Mouse (Mus musculus) midbrain, embryonic 14.5 days (tissue): ENCODE data around the gene Emc8. TPM values are rescaled to one million over a fixed set of nuclear protein-coding genes. Genes with fewer than 3 reads are reported as not detected.

Source experiments
- ATAC-seq: fragments of 200-750 bp; cut with Nextera tagmentation; 2 replicates; pipeline ENCODE4 v1.8.0; 2017; ENCODE audit warnings: moderate number of reproducible peaks, moderate library complexity; ENCODE audit not compliant: low FRiP score, low TSS enrichment
- DNase-seq: peaks from one replicate; pipeline ENCODE4 v3.0.0-alpha.2; 2015
- H3K27ac ChIP-seq: fragments of 300-500 bp; sonication (generic); replicated peaks from 2 replicates; pipeline ENCODE4 v1.5.1; 2014; ENCODE audit warnings: mild to moderate bottlenecking, low read depth, low read length, moderate library complexity
- H3K27me3 ChIP-seq: fragments of 300-500 bp; sonication (generic); 2 replicates; pipeline ENCODE4 v1.6.1; 2014; ENCODE audit warnings: low read length, control low read depth, mixed read lengths; ENCODE audit not compliant: control insufficient read depth, insufficient read depth
- H3K36me3 ChIP-seq: fragments of 300-500 bp; sonication (generic); 2 replicates; pipeline ENCODE4 v1.6.1; 2014; ENCODE audit warnings: low read length, control low read depth; ENCODE audit not compliant: control insufficient read depth, insufficient read depth
- H3K4me1 ChIP-seq: fragments of 300-500 bp; sonication (generic); 2 replicates; pipeline ENCODE4 v1.6.1; 2014; ENCODE audit warnings: mild to moderate bottlenecking, antibody characterized with exemption, low read length, control low read depth; ENCODE audit not compliant: control insufficient read depth, insufficient read depth
- H3K4me2 ChIP-seq: fragments of 300-500 bp; sonication (generic); 2 replicates; pipeline ENCODE4 v1.6.1; 2014; ENCODE audit warnings: mild to moderate bottlenecking, low read length, moderate library complexity
- H3K4me3 ChIP-seq: fragments of 300-500 bp; sonication (generic); replicated peaks from 2 replicates; pipeline ENCODE4 v1.5.1; 2014; ENCODE audit warnings: low read depth, low read length
- H3K9ac ChIP-seq: fragments of 300-500 bp; sonication (generic); replicated peaks from 2 replicates; pipeline ENCODE4 v1.6.1; 2014; ENCODE audit warnings: mild to moderate bottlenecking, low read length, moderate library complexity
- H3K9me3 ChIP-seq: fragments of 300-500 bp; sonication (generic); 2 replicates; pipeline ENCODE4 v1.6.1; 2016; ENCODE audit warnings: low read length, control low read depth, mixed read lengths; ENCODE audit not compliant: control insufficient read depth
- WGBS: fragments of 180-500 bp; shearing (Covaris S2); extraction: QIAGEN DNeasy Blood & Tissue Kit; methylation state at CpG from one replicate; pipeline ENCODE4 v1.1.7; 2014; 5-methylcytosine and 5-hydroxymethylcytosine counted together
- polyA plus RNA-seq: library from polyadenylated mRNA; unstranded; fragments of >200 nt; fragmentation: Nextera tagmentation; extraction: Ambion mirVana; gene quantifications from 2 replicates; pipeline ENCODE4 v1.2.1, GENCODE M21; 2014

Emc8 gene
- polyA plus RNA-seq, 1 experiment from 2014 or later, result 142 TPM

GRCm38 (mm10) chr8:120699565-120699964 lies 31.2 kb upstream of the Emc8 start:
- H3K27me3 ChIP-seq, result no peaks in the 10 kb centered on the region
- H3K4me3 ChIP-seq, result no peak overlapping the region
- no peak overlapping the region for H3K4me2 ChIP-seq
- WGBS, result 66% methylated on average over 2 of the region's 2 CpGs
- ATAC-seq (no peak), DNase-seq (no peak)
- H3K27ac ChIP-seq, result no peak overlapping the region
- H3K9ac ChIP-seq, result no peak overlapping the region
- H3K9me3 ChIP-seq, result no peaks in the 10 kb centered on the region
- no peaks in the 10 kb centered on the region for H3K4me1 ChIP-seq
- no peaks in the 10 kb centered on the region for H3K36me3 ChIP-seq

DNA sequence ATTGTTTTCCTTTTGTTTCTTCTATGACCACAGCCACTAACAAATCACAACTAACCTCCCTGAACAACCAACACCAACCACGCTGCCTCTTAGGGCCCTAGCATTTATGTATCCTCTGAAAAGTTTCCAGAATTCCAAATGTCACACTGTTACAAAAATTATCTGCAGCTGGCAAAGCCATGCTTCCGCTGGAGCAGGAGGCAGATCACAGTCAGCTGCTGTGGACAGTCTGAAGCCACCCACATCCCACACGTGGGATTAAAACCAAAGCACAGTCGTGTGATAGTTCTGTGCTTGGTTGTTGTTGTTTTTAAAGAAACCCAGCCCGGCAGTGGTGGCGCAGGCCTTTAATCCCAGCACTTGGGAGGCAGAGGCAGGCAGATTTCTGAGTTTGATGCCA lies 30.7 kb upstream of the Emc8 start:
- no peak for ATAC-seq
- 83% methylated on average over 6 of the region's 6 CpGs for WGBS
- Histone ChIP-seq H3K4me3 (no peak overlapping the region), H3K9me3 (no peaks in the 10 kb centered on the region), H3K27me3 (no peaks in the 10 kb centered on the region), H3K36me3 (no peaks in the 10 kb centered on the region), H3K27ac (no peak overlapping the region), H3K4me2 (no peak overlapping the region), H3K4me1 (no peaks in the 10 kb centered on the region), H3K9ac (no peak overlapping the region)
- no peak for DNase-seq

DNA sequence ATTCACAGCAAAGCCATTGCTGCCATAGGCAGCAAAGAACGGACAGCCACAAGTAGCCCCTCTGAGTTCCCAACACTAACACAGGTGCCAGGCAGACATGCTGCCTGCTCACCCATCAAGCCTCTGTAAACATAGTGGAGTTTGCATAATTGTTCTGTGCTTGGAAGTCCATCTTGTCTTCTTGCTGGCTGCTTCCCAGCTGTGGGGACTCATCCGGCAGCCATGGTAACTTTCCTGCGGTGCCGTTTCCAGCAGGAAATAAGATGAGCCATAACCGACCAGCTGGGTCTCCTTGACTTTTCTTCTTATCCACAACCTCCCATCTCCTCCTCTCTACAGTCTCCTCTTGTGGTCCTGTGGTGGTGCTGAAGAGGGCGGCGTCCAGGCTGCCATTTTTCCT lies 30.1 kb upstream of the Emc8 start:
- H3K27ac ChIP-seq, result no peak overlapping the region
- H3K9ac ChIP-seq, result no peak overlapping the region
- H3K36me3 ChIP-seq, result no peaks in the 10 kb centered on the region
- H3K9me3 ChIP-seq, result no peaks in the 10 kb centered on the region
- H3K4me2 ChIP-seq, result no peak overlapping the region
- ATAC-seq (no peak), DNase-seq (no peak)
- H3K27me3 ChIP-seq, result no peaks in the 10 kb centered on the region
- no peak overlapping the region for H3K4me3 ChIP-seq
- H3K4me1 ChIP-seq, result no peaks in the 10 kb centered on the region
- WGBS, result 91% methylated on average over 7 of the region's 7 CpGs

- Histone ChIP-seq H3K27ac (no peak overlapping the region), H3K4me2 (no peak overlapping the region), H3K4me1 (no peaks in the 10 kb centered on the region), H3K4me3 (no peak overlapping the region), H3K9me3 (no peaks in the 10 kb centered on the region), H3K36me3 (no peaks in the 10 kb centered on the region), H3K9ac (no peak overlapping the region), H3K27me3 (no peaks in the 10 kb centered on the region)
- DNase-seq (no peak), ATAC-seq (no peak)
Observed at GRCm38 (mm10) chr8:120697979-120698272, 29.6 kb upstream of the Emc8 start.

DNA sequence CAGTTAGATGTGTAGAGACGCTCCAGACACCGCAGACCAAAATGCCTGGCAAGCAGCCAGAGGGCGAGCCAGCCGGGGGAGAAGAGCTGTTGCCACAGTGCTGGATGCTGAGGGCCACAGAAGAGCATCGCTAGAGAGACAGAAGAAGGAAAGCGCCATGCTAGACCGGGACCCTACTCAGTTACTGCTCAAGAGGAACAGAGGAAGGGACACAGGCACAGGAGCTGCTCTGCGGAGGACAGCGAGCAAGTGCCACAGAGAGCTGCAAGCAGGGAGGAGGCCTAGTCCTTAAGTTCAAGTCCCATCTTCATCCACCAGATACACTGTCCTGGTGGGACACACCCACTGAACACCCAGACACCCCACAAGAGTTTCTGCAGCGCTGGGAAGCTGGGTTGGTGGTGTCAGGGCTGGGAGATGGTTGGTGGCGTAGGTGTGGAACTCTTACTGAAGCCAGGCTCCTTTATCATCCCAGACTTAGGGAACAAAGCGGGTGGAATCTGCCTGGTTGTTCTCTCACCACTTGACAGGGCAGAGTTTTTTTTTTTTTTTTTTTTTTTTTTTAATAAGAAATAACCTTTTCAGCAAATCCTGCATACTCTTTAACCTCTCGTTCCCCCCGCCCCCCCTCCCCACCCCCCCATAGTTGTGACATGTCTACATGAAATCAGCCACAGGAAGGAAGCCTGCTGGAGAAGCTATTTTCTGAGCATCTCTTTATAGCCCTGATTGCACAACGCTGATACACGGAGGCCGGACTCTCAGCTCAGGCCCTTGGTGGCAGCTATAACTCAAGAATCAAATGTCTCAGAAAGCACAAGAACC lies 29.0 kb upstream of the Emc8 start:
- DNase-seq (peak; percentile 48), ATAC-seq (no peak)
- 82% methylated on average over 17 of the region's 17 CpGs for WGBS
- Histone ChIP-seq H3K4me1 (no peaks in the 10 kb centered on the region), H3K27ac (no peak overlapping the region), H3K4me2 (no peak overlapping the region), H3K4me3 (no peak overlapping the region), H3K9me3 (no peaks in the 10 kb centered on the region), H3K9ac (no peak overlapping the region), H3K36me3 (no peaks in the 10 kb centered on the region), H3K27me3 (no peaks in the 10 kb centered on the region)

- no peak for DNase-seq
- no peaks in the 10 kb centered on the region for H3K4me1 ChIP-seq
- H3K9ac ChIP-seq, result no peak overlapping the region
- no peak overlapping the region for H3K27ac ChIP-seq
- no peak overlapping the region for H3K4me3 ChIP-seq
- no peaks in the 10 kb centered on the region for H3K9me3 ChIP-seq
- WGBS, result 50% methylated on average over 13 of the region's 13 CpGs
- no peaks in the 10 kb centered on the region for H3K36me3 ChIP-seq
- H3K27me3 ChIP-seq, result no peaks in the 10 kb centered on the region
- no peak for ATAC-seq
- H3K4me2 ChIP-seq, result no peak overlapping the region
Observed at GRCm38 (mm10) chr8:120696401-120697153, 28.2 kb upstream of the Emc8 start.

- H3K9me3 ChIP-seq, result no peaks in the 10 kb centered on the region
- DNase-seq, result no peak
- H3K4me1 ChIP-seq, result no peaks in the 10 kb centered on the region
- H3K4me2 ChIP-seq, result no peak overlapping the region
- no peak overlapping the region for H3K4me3 ChIP-seq
- no peaks in the 10 kb centered on the region for H3K27me3 ChIP-seq
- no peak overlapping the region for H3K9ac ChIP-seq
- H3K27ac ChIP-seq, result no peak overlapping the region
- WGBS, result 55% methylated on average over 22 of the region's 22 CpGs
- no peaks in the 10 kb centered on the region for H3K36me3 ChIP-seq
- no peak for ATAC-seq
Observed at GRCm38 (mm10) chr8:120693861-120694493, 25.6 kb upstream of the Emc8 start.

- ATAC-seq (no peak), DNase-seq (no peak)
- 78% methylated on average over 4 of the region's 4 CpGs for WGBS
- Histone ChIP-seq H3K9ac (no peak overlapping the region), H3K4me3 (no peak overlapping the region), H3K4me2 (no peak overlapping the region), H3K4me1 (no peaks in the 10 kb centered on the region), H3K36me3 (no peaks in the 10 kb centered on the region), H3K27ac (no peak overlapping the region), H3K9me3 (no peaks in the 10 kb centered on the region), H3K27me3 (no peaks in the 10 kb centered on the region)
Observed at GRCm38 (mm10) chr8:120692934-120693333, 24.6 kb upstream of the Emc8 start.
